ENCODE assay signal across 9 mouse cellular contexts in genomic region chr7:34806307-34806706, GRCm38 (mm10). TPM values are rescaled to one million over a fixed set of nuclear protein-coding genes. Genes with fewer than 3 reads are reported as not detected.
DNase-seq lines count a peak whose midpoint lies in the region; ATAC-seq and TF ChIP-seq lines count a peak whose summit lies in the region.
"Had no signal": no experiment of that assay in that cellular context is flagged by ENCODE, and none has a peak within 500 bp of the region (broad histone marks: within the 10 kb centered on the region; RNA-seq: fewer than 3 reads in every experiment).

No protein-coding gene starts in this region.

- DNase-seq in frontal cortex, postnatal 25 days (ENCODE audit: low spot score in 2 of 2): no peak
- no peak for DNase-seq in Patski (ENCODE audit: low read depth, low spot score)
- peak; percentile 42 for DNase-seq in forebrain, postnatal 0 days
- DNase-seq in kidney, adult 2 months: peak; percentile 65
- peak; percentile 65 for DNase-seq in right cerebral cortex, postnatal 14 days
- DNase-seq in hindbrain, embryonic 10.5 days (ENCODE audit: low spot score): no peak

- no peak for TF ChIP-seq POLR2A in kidney, adult 2 months (IDR thresholded peaks at IDR 0.05; ENCODE audit: low read depth, low read length)

- CTCF ChIA-PET in Patski (lab: Charles Lee): interaction anchor here (0.7 kb wide), 1 partner anchor 11 kb away, joined by 3 read pairs; no protein-coding TSS in a partner anchor

- no peak overlapping the region for H3K4me3 ChIP-seq in forebrain, postnatal 0 days (ENCODE audit: low read depth, low read length)
- H3K4me3 ChIP-seq in kidney, adult 2 months (ENCODE audit: insufficient read depth, low read depth, low read length): no peak overlapping the region
- H3K4me3 ChIP-seq in hindbrain, embryonic 10.5 days: no peak overlapping the region

- H3K4me1 ChIP-seq in forebrain, postnatal 0 days (ENCODE audit: insufficient read depth): no peaks in the 10 kb centered on the region
- no peaks in the 10 kb centered on the region for H3K4me1 ChIP-seq in kidney, adult 2 months (ENCODE audit: control insufficient read depth, insufficient read depth, low read length)
- peaks cover 56% of the 10 kb centered on the region for H3K4me1 ChIP-seq in hindbrain, embryonic 10.5 days (replicated peaks)

- no peak overlapping the region for H3K4me2 ChIP-seq in forebrain, postnatal 0 days (ENCODE audit: low read depth)

- H3K9me3 ChIP-seq in forebrain, postnatal 0 days (ENCODE audit: low read length): no peaks in the 10 kb centered on the region
- no peaks in the 10 kb centered on the region for H3K9me3 ChIP-seq in hindbrain, embryonic 10.5 days

- H3K9ac ChIP-seq in forebrain, postnatal 0 days: no peak overlapping the region

- H3K27me3 ChIP-seq in Patski: peaks cover 7% of the 10 kb centered on the region
- H3K27me3 ChIP-seq in forebrain, postnatal 0 days (ENCODE audit: insufficient read depth, low read length): peaks cover 15% of the 10 kb centered on the region
- no peaks in the 10 kb centered on the region for H3K27me3 ChIP-seq in kidney, adult 2 months (replicated peaks; ENCODE audit: control insufficient read depth, insufficient read depth, low read length)
- peaks cover 55% of the 10 kb centered on the region for H3K27me3 ChIP-seq in hindbrain, embryonic 10.5 days (ENCODE audit: insufficient read depth, poor library complexity, severe bottlenecking)

- in situ Hi-C loops in Patski (cut with MboI; ENCODE audit: low pct_unique_long_range_greater_than_20kb): no loop called here

- H3K36me3 ChIP-seq in forebrain, postnatal 0 days (ENCODE audit: insufficient read depth): no peaks in the 10 kb centered on the region
- no peaks in the 10 kb centered on the region for H3K36me3 ChIP-seq in kidney, adult 2 months (ENCODE audit: control insufficient read depth, insufficient read depth, low read length)
- no peaks in the 10 kb centered on the region for H3K36me3 ChIP-seq in hindbrain, embryonic 10.5 days

- POLR2A ChIA-PET in Patski (lab: Charles Lee): interaction anchor here (0.6 to 0.7 kb wide), 2 partner anchors 41 to 512 kb away, joined by 3 to 5 read pairs; partner anchors contain the start of gene Gpatch1

- 34% methylated on average over 6 of the region's 6 CpGs for WGBS in forebrain, postnatal 0 days
- 32% methylated on average over 6 of the region's 6 CpGs for WGBS in kidney, adult 2 months
- 84% methylated on average over 6 of the region's 6 CpGs for WGBS in hindbrain, embryonic 10.5 days

- H3K27ac ChIP-seq in forebrain, postnatal 0 days (ENCODE audit: low read depth, low read length): no peak overlapping the region
- no peak overlapping the region for H3K27ac ChIP-seq in kidney, adult 2 months (ENCODE audit: insufficient read depth, low read depth, low read length)
- H3K27ac ChIP-seq in hindbrain, embryonic 10.5 days: no peak overlapping the region

- TF ChIP-seq CTCF in Patski (IDR thresholded peaks at IDR 0.05): no peak
- no peak for TF ChIP-seq CTCF in forebrain, postnatal 0 days (IDR thresholded peaks at IDR 0.05; ENCODE audit: low read depth)
- no peak for TF ChIP-seq CTCF in kidney, adult 2 months (conservative IDR thresholded peaks at IDR 0.05; ENCODE audit: insufficient read depth, insufficient read length, low read depth, low read length)

- ATAC-seq in frontal cortex, adult (ENCODE audit: low TSS enrichment): peak; percentile 81
- ATAC-seq in Patski: peak; percentile 59
- ATAC-seq in forebrain, postnatal 0 days: peak; percentile 75
- ATAC-seq in erythroblast, adult 5-6 weeks (replicated peaks; ENCODE audit: low FRiP score, poor library complexity, severe bottlenecking): no peak

RNA-seq across cellular contexts. Expression of gene Chst8, which starts 6.2 kb away (rescaled TPM):
- 2.2 TPM for polyA plus RNA-seq in Patski (2021)
- total RNA-seq in forebrain, postnatal 0 days (2014; rRNA removed): 17.6 and 22.2 TPM in 2 replicates
- 10.8 and 14.2 TPM in 2 replicates for polyA plus RNA-seq in forebrain, postnatal 0 days (2015; fragmentation: Nextera tagmentation; extraction: Ambion mirVana)
- polyA plus RNA-seq in kidney, adult 2 months (2012; rRNA removed): 8.3 and 10.2 TPM in 2 replicates
- 12.2 and 17.5 TPM in 2 replicates for polyA plus RNA-seq in hindbrain, embryonic 10.5 days (2016; fragmentation: Nextera tagmentation; extraction: Ambion mirVana)
- not detected in 2 replicates for total RNA-seq in erythroblast, adult 5-6 weeks (2015; ENCODE audit: low replicate concordance)
- total RNA-seq in erythroblast, adult 5-6 weeks (2017; ENCODE audit: low replicate concordance): not detected in 2 replicates
- total RNA-seq: common myeloid progenitor, adult 5-6 weeks had no signal

Comparison
In these comparisons a context has a peak if more than half of its experiments do, and no peak if none do; other contexts are left out.
1. DNase-seq: peak in forebrain, postnatal 0 days (single experiment), kidney, adult 2 months (single experiment) and right cerebral cortex, postnatal 14 days (single experiment); none in frontal cortex, postnatal 25 days (0 of 2), Patski (single experiment) and hindbrain, embryonic 10.5 days (single experiment).